Mouse (Mus musculus) embryonic fibroblast, embryonic 13.5 days (primary cell): ENCODE measurements around the gene Inf2. TPM values are rescaled to one million over a fixed set of nuclear protein-coding genes. Genes with fewer than 3 reads are reported as not detected.

Experiments
- H3K27ac ChIP-seq: 2 replicates; pipeline ENCODE4 v1.5.1; 2012; ENCODE audit warnings: low read length, control low read depth, inconsistent platforms; ENCODE audit not compliant: insufficient read depth
- H3K4me1 ChIP-seq: 2 replicates; pipeline ENCODE4 v1.6.1; 2011; ENCODE audit warnings: low read length; ENCODE audit not compliant: control insufficient read depth, insufficient read depth
- H3K4me3 ChIP-seq: 2 replicates; pipeline ENCODE4 v1.5.1; 2011; ENCODE audit warnings: mild to moderate bottlenecking, control low read depth, low read length; ENCODE audit not compliant: insufficient read depth
- CTCF ChIP-seq: IDR thresholded peaks from 2 replicates; pipeline ENCODE4 v1.5.1; 2011; ENCODE audit warnings: mild to moderate bottlenecking, control low read depth, low read length, moderate library complexity, borderline replicate concordance; ENCODE audit not compliant: insufficient read depth
- POLR2A ChIP-seq: IDR thresholded peaks from 2 replicates; pipeline ENCODE4 v1.6.1; 2011; ENCODE audit warnings: low read depth, mild to moderate bottlenecking, control low read depth, low read length, moderate library complexity
- polyA plus RNA-seq: library from polyadenylated mRNA; stranded (reverse); fragments of >200 nt; gene quantifications from 2 replicates; pipeline ENCODE4 v1.2.4, GENCODE M21; 2011; ENCODE audit warnings: low read depth; ENCODE audit not compliant: missing spikeins, insufficient read length

Gene Inf2
- polyA plus RNA-seq, 1 experiment, result 67.6 TPM

- no peak overlapping the region for H3K4me3 ChIP-seq
- no peak for TF ChIP-seq CTCF
- TF ChIP-seq POLR2A, result no peak
- H3K27ac ChIP-seq, result no peak overlapping the region
- H3K4me1 ChIP-seq, result no peaks in the 10 kb centered on the region
Observed at GRCm38 (mm10) chr12:112630029-112630428, 41.4 kb downstream of the Inf2 start.

GRCm38 (mm10) chr12:112630796-112631195 lies 42.2 kb downstream of the Inf2 start:
- H3K4me1 ChIP-seq, result no peaks in the 10 kb centered on the region
- H3K4me3 ChIP-seq, result no peak overlapping the region
- TF ChIP-seq CTCF (no peak), POLR2A (no peak)
- no peak overlapping the region for H3K27ac ChIP-seq

GRCm38 (mm10) chr12:112631472-112631871 lies 42.9 kb downstream of the Inf2 start:
- no peak overlapping the region for H3K4me3 ChIP-seq
- no peak overlapping the region for H3K27ac ChIP-seq
- TF ChIP-seq CTCF (no peak), POLR2A (no peak)
- no peaks in the 10 kb centered on the region for H3K4me1 ChIP-seq

- TF ChIP-seq CTCF (no peak), POLR2A (no peak)
- no peaks in the 10 kb centered on the region for H3K4me1 ChIP-seq
- H3K27ac ChIP-seq, result no peak overlapping the region
- H3K4me3 ChIP-seq, result no peak overlapping the region
Observed at GRCm38 (mm10) chr12:112632084-112632777, 43.6 kb downstream of the Inf2 start.

GRCm38 (mm10) chr12:112632907-112633306 lies 44.3 kb downstream of the Inf2 start:
- no peak for TF ChIP-seq CTCF
- no peaks in the 10 kb centered on the region for H3K4me1 ChIP-seq
- H3K4me3 ChIP-seq, result no peak overlapping the region
- H3K27ac ChIP-seq, result no peak overlapping the region

GRCm38 (mm10) chr12:112633686-112634085 lies 45.1 kb downstream of the Inf2 start:
- H3K4me1 ChIP-seq, result no peaks in the 10 kb centered on the region
- TF ChIP-seq CTCF (no peak), POLR2A (no peak)
- H3K27ac ChIP-seq, result no peak overlapping the region

GRCm38 (mm10) chr12:112639526-112639925 lies 50.9 kb downstream of the Inf2 start:
- TF ChIP-seq POLR2A (no peak), CTCF (no peak)
- Histone ChIP-seq H3K4me3 (no peak overlapping the region), H3K27ac (no peak overlapping the region)

More at GRCm38 (mm10) chr12:112633686-112634085, 45.1 kb downstream of the Inf2 start:
- no peak overlapping the region for H3K4me3 ChIP-seq

GRCm38 (mm10) chr12:112643126-112643525 lies 54.5 kb downstream of the Inf2 start:
- peaks cover 9% of the 10 kb centered on the region for H3K4me1 ChIP-seq
- no peak overlapping the region for H3K4me3 ChIP-seq
- TF ChIP-seq CTCF (no peak), POLR2A (no peak)
- H3K27ac ChIP-seq, result no peak overlapping the region

More at GRCm38 (mm10) chr12:112639526-112639925, 50.9 kb downstream of the Inf2 start:
- H3K4me1 ChIP-seq, result no peaks in the 10 kb centered on the region

- H3K4me1 ChIP-seq, result peaks cover 16% of the 10 kb centered on the region
- TF ChIP-seq POLR2A (0 out of 2 replicates have a peak, but pooled peaks have one; percentile 36), CTCF (no peak)
- H3K27ac ChIP-seq, result peak within 1 kb of the TSS; percentile 72
- H3K4me3 ChIP-seq, result peak within 1 kb of the TSS; percentile 64
Observed at GRCm38 (mm10) chr12:112644180-112644854, 55.7 kb downstream of the Inf2 start, which contains the start of gene Siva1. TSS of gene Siva1 (plus strand) at chr12:112644679.
